Mouse (Mus musculus): Measurements from ENCODE around the gene Obsl1.

GRCm38 (mm10) chr1:75548871-75549270 lies 42.6 kb upstream of the Obsl1 start:
- TF ChIP-seq CTCF (IDR thresholded peaks at IDR 0.05) (no peak), EP300 (IDR thresholded peaks at IDR 0.05) (no peak)

All from lung, postnatal 0 days (tissue).